Mouse (Mus musculus) cerebellum, adult (tissue): ENCODE measurements around the gene Snta1.

Experiments
- ATAC-seq: cut with Nextera tagmentation; 2 replicates; pipeline ENCODE4 v1.9.2; 2017; ENCODE audit warnings: mild to moderate bottlenecking, moderate library complexity, mixed read lengths; ENCODE audit not compliant: insufficient number of reproducible peaks, low FRiP score, low TSS enrichment

Snta1 gene

DNA sequence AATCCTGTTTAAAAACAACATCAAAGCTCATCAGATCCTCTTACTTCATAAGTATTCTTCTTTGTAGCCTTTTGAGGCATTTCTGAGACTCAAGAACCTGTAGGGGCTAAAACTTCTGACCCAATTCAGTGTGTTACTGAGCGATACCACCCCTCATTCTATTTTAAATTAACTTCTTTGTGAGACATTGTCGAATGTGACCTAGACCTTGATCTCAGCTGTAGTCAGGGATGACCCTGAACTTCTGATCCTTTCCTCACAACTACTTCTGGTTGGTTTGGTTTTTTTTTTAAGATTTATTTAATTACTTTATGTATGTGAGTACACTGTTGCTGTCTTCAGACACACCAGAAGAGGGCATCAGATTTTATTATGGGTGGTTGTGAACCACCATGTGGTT lies 15.6 kb upstream of the Snta1 start:
- ATAC-seq: no peak

- no peak for ATAC-seq
Measured at GRCm38 (mm10) chr2:154422181-154422580, 14.3 kb upstream of the Snta1 start.

DNA sequence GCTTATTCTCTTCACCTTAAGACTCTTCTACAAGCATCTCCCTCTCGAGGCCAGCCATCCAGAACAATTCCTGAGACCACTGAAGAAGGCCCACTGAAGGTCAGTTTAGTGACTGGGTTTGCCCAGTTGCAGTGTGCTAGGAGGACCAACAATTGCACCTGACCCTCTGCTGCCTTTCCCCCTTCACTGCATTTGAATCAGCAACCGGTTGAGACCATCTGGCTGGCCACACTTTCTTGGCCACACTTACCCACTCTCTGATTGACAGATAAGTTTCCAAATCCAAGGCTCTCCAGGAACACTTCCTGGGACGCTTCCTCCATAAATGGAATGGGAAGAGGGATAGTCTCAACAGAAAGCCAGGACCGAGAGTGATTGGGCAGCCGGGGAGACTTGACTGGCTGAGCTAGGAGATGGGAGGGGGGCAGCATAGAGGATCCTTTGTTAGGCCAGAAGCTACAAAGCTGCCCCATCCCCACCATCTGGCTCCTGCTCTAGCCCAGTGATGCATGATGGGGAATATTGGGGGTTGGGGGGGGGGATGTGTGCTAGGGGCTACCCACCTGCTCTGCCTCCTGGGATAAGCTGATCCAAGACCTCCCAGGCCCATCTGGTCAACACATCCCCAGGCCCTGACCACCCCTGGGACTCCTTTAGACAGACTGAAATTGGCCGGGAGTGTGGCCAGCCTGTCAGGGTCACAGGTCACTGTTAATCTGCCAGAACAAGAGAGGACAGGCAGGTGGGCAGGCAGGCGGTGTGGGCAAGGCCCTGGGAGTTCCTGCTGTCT lies 13.2 kb upstream of the Snta1 start:
- ATAC-seq: peak; percentile 67

DNA sequence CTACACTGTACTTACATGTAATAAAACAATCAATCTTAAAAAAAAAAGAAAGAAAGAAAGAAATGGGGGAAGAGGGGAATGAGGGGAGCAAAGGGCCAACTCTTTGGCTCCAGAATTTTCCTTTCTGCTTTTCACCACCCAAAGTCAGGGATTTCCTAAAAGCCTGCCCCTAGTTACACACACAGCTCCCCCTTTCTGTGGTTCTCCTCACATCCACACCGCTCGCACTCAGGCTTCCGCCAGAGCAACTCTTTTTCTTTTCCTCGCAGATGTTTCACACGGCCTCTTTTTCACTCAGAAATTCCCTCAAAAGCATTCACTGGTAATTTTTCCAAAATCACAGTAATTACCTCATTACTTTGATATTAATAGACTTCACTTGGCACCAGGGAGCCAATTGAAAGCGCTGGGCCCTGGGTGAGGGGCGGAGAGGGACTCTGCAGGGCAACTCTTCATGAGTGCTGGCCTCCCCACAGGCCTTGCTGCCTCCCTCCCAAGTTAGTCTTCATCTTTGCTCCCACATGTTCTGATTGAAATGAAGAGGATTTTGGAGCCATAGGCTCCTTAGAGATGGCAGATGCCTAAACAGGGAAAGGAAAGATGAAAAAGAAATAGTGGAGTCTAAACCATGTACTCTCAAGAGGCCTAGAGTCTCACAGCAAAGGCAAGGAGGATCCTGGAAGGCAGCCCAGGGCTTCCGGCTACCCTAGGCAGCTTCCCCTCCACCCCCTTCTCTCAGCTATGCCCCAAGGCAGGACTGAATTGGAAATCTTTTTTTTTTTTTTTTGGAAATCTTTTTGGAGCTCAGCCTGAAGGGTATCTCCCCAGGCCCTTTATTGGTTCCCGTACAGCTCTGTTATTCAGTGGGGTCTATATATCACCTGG lies 12.0 kb upstream of the Snta1 start:
- no peak for ATAC-seq

DNA sequence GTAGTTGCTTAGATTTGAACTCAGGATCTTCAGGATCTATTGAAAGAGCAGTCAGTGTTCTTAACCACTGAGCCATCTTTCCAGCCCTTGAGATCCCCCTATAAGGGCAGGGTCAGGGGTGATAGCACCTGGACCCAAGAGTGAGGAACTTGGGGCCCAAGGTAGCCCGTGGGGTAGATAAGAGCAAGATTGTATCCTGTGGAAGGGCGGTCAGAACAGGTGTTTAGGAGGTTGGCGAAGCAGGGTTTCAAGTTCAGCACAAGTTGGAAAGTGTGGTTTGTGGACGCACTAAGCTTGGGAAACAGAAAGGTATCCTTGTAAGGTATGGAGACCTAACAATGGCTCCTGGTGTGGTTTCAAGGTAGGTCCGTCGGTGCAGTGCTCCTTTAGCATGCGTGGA lies 10.1 kb upstream of the Snta1 start:
- ATAC-seq: no peak

GRCm38 (mm10) chr2:154417107-154417506 lies 9.2 kb upstream of the Snta1 start:
- ATAC-seq: no peak

DNA sequence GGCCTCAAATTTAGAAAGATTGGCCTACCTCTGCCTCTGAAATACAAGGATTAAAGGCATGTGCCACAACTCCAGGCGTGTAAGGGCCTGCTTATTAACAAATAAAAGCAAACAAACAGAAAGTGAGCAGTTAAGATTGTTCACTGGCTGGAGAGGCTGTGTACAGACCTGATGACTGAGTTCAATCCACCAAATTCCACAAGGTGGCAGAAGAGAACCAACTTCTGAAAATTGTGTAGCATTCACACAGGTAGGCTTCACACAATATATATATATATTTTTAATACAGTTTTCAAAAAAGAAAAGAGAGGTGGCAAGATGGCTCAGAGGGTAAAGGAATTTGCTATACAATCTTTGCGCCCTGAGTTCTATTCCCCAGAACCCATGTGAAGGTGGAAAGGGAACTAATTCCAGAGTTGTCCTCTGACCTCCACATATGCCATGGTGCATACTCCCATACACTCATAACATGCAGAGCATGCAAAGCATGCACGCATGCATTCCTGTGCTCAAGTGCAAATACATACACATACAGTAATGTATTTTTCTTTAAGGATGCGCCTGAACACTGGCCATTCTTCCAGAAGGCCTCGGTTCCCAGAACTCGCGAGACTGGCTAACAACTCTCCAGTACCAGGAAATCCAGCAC lies 4.2 kb upstream of the Snta1 start:
- ATAC-seq: no peak

DNA sequence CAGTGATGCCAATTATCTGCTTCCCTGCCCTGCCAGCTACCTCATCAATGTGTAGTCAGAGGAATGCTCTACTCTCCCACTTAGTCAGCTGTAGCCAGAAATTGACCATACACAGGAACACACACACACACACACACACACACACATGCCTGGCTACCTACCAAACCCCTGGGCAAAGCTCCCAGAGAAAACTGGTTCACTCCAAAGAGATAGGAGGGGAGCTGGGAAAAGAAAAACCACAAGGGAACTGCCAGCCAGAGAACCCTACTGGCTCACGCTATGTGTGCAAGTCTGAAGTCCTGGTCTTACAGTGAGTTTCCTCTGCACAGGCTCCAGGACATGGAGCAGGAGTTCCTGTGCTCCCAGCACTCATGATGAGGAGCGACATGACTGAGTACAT lies 2.5 kb upstream of the Snta1 start:
- ATAC-seq: no peak

DNA sequence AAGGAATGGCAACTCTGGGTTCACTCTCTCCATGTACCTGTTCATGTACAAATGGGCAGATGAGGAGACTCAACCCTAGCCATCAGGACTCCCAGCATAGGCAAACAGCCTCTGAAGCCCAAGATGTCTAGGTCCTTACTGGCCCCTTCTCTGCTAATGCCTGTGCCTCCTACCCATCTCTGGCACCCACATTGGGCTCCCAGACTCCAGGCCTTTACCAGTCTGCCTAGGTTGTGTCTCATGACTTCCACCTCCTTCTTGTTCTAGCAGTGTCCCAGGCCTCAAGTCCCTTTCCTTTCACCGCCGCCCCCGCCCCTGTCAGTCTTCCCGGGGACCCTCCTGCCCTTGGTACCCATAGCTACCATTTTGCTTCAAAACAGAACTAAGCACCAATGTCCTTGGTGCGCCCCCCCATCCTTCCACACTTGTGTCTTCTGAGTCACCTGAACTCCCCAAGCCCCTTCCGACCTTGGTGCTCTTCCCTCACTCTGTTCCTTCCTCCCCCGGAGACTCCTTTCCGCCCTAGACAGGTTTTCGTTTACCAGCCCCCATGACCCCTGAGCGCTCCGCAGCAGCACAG lies 746 bp downstream of the Snta1 start:
- no peak for ATAC-seq

DNA sequence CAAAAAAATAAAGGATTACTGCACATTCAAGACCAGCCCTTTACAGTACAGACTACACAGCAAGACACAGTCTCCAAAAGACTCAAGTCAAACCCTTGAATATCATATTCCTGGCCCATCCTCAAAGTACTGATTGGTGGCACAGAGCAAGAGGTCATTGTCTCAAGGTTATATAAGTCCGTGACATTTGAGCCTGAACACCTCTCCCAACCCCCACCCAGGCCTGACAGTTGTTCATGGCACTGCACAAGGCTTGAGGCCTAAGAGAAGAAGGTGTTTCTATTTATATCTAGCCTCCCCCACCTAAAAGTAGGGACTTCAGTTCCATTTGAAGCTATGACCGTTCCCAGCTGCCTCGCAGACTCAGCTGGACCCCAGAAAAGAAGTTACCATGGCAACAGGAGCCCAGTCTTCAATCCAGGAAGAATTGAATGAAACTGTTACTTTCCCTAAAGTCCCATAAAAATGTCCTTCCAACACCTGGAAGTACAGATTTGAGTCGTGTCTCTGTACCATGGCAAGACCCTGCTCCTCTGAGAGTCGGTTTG lies 2.4 kb downstream of the Snta1 start:
- ATAC-seq: no peak

- ATAC-seq: no peak
Measured at GRCm38 (mm10) chr2:154402811-154403210, 5.1 kb downstream of the Snta1 start.

DNA sequence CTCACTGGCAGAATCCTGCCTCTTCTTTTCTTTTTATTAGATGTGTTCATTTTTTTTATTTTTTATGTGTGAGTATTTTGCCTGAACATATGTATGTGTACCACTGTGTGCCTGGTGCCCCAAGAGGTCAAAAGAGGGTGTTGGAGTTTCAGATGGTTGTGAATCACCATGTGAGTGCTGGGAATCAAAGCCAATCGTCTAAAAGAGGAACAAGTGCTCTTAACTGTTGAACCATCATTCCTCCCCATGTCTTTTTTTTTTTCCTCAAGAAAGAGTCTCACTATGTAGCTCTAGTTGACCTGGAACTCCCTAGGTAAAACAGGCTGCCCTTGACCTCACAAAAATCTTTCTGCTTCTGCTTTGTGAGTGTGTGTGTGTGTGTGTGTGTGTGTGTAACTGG lies 5.9 kb downstream of the Snta1 start:
- no peak for ATAC-seq

DNA sequence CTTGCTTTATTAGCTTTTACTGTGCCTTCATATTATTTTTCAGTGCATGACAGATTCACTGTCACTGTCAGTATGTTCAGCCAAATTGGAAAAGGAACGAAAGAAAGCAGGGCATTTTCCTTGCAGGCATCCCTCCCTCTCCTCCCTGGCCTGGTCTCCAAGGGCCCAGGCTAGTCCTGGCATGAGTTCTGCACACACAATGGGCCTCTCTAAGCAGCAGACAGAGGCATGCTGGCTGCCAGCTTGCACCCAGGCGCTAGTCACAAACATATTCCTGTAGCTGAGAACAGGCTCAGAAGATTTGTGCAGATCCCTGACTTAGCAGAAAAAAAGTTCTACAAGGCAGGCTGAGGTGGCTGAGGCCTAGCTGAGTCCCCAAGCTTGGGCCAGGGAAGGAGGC lies 8.6 kb downstream of the Snta1 start:
- ATAC-seq: no peak

DNA sequence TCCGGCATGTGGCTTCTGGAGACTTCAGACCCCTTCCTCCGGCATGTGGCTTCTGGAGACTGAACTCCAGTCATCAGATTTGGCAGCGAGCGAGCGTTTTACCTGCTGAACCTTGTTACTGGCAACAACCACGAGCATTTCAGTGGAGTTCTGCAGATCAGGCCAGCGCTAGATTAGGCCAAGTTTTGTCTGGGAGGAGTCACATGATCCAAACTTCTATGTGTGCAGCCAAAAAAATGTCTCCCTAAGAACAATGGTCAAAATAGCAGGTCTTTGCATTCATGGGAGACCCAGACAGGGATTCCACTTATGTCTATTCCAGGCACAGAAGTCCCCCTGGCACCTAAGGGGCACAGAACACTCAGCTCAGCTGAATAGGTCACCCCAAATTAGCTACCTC lies 9.6 kb downstream of the Snta1 start:
- ATAC-seq: no peak

GRCm38 (mm10) chr2:154396529-154396928 lies 11.4 kb downstream of the Snta1 start:
- ATAC-seq: no peak

- no peak for ATAC-seq
Measured at GRCm38 (mm10) chr2:154394602-154395001, 13.3 kb downstream of the Snta1 start.

DNA sequence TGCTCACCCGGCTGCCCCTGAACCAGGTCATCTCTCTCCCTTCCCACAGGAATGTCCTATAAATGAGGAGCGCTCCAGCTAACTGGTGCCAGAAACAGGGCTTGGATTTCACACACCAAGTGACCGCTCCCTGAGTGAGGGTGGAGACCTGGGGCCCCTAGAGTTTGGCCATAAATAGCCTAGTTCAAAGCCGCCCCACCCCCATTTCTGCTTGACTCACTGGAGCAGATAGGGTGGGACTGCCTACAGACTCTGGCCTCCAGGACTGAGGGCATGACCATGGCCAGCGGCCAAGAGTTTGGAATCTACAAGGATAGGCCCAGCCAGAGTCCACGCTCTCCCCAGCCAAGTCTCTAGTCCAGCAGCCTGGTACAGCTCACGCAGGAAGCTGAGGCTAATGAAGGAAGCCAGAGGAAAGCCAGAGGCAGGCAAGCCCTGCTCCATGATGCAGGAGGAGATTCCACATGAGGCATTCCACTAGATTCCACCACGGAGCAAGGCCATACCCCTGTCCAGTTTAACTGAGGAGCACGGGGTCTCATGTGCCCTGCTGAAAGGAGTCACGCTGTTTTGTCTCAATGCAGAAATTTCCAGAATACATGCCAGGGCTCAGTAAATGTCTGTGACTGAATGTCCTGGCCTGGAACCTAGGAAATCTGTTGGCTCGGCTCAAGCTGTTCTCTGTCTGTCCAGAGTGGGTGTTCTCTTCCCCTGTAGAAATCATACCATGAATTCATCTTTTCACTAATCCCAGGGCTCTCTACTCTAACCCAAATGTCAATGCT lies 17.5 kb downstream of the Snta1 start:
- ATAC-seq: no peak

DNA sequence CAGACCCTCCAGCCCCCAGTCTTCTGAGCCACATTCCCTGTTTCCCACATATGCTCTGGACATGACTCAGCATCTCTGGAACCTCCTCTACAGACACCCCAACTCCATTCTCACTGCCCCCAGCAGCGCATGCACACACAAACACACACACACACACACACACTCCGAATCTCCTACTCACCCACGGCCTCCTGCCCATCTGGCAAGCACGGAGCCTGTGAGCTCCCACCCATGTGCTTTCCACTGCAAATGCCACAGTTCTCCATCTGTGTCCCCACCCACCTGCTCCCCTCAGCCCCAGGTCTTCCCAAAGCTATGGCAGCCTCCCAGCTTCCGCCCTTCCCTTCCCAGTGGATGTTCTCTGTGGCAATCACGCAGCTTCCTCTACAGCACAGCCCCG lies 28.8 kb downstream of the Snta1 start:
- ATAC-seq: no peak

- ATAC-seq: no peak
Measured at GRCm38 (mm10) chr2:154374807-154375601, 32.9 kb downstream of the Snta1 start.
